Mouse (Mus musculus): ENCODE measurements around the gene Rgma.

Rgma gene

DNA sequence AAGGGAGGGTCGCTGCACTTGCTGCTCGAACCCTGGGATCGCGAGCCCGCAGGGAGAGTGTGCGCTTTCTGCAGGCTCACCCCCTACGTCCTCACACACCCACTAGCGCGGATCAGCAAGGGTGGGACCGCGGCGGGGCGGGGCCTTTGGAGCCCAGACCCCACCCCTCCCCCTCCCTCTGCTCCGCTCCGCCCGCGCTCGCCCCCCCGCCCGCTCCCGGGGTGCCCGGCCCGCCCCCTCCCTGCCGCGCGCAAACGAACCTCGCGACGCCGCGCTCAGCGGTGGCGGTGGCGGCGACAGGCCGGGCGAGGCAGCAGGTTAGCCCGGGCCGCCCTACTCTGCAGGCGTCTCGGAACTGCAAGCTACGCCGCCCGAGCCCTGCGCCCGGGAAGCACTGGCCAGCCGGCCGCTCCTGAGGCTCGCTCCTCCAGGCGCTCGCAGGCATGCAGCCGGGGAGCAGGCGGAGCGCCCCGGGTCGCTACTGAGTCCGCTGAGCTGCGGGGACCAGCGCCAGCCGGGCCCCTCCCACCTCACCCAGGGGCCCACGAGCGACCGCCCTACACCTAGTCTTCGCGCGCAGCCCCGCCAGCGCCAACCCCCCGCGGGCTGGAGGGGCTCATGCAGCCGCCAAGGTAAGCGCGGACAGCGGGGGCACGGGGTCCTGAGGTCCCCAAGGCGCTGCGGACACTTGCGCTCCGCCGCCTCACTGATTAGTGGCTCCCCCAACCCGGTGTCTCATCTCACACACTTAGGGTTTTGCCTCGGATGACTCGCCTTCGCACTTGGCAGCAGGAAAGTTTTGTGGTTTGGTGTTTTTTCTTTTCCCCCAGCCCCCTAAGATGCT, at the start of gene Rgma:
Gene Rgma (plus strand): TSS at position 253 of the 844 bp plus-strand sequence.
- no peak for DNase-seq (ENCODE audit: low read depth in 2 of 2, low spot score in 2 of 2)

DNA sequence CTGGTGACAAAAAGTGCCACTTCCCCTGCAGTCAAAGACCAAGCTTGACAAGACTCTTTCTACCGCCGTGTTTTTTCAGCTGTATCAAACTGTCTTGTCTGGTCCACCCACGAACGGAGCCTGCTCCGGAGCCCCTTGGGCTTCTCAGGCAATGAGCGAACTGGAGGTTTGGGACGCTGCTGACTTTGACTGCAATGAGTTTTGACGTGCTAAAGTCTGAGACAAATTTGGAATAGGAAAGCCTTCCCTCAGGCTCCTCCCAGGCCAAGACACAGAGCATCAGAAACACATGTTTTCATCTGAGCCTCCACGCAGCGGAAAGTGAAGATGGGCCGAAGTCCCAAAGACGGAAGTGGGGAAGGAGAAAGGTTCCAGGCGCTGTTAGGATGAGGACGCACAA, 49.1 kb upstream of the Rgma start:
- DNase-seq (ENCODE audit: low read depth in 2 of 2, low spot score in 2 of 2): no peak

- no peak for DNase-seq (ENCODE audit: low read depth in 2 of 2, low spot score in 2 of 2)
Measured at GRCm38 (mm10) chr7:73326680-73327079, 48.6 kb upstream of the Rgma start.

- no peak for DNase-seq (ENCODE audit: low read depth in 2 of 2, low spot score in 2 of 2)
Measured at GRCm38 (mm10) chr7:73327193-73327592, 48.1 kb upstream of the Rgma start.

DNA sequence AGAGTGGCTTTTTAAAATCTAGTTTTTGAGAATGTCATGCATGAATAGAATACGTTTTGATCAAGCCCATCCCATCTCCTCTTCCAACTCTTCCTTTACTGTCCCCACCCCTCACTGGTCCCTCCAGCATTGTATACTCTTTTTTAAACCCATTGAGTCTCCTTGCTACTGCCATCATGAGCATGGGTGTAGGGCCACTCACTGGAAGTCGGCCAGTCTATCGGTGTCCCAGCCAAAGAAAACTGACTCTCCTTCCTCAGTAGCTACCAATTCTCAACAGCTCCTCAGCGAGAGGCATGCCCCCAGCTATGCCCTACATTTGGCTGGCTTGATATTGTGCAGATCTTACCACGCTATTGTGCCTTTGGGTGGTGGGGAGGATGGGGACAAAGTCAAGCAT, 47.7 kb upstream of the Rgma start:
- DNase-seq (ENCODE audit: low read depth in 2 of 2, low spot score in 2 of 2): no peak

- no peak for DNase-seq (ENCODE audit: low read depth in 2 of 2, low spot score in 2 of 2)
Measured at GRCm38 (mm10) chr7:73328653-73329207, 46.6 kb upstream of the Rgma start.

GRCm38 (mm10) chr7:73330754-73331153, 44.6 kb upstream of the Rgma start:
- DNase-seq (ENCODE audit: low read depth in 2 of 2, low spot score in 2 of 2): no peak

DNA sequence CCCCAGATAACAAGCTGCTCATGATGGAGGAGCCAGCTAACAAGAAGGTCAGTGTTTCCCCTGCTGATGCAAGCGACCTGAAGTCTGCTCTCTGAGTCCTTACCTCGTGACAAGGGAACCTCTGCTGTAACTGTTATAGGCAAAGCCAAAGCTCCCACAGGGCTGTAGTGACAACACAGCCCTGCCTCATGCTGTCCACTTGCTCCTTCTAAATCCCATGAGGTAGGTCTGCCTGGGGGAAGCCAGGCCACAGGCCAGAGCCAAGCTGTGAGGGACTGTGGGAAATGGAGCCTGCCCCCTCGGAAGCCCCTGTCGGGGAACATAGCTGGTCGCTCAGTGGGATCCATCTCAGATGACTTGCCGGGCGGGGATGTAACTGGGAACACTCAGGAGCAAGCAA, 43.7 kb upstream of the Rgma start:
- DNase-seq (ENCODE audit: low read depth in 2 of 2, low spot score in 2 of 2): no peak

DNA sequence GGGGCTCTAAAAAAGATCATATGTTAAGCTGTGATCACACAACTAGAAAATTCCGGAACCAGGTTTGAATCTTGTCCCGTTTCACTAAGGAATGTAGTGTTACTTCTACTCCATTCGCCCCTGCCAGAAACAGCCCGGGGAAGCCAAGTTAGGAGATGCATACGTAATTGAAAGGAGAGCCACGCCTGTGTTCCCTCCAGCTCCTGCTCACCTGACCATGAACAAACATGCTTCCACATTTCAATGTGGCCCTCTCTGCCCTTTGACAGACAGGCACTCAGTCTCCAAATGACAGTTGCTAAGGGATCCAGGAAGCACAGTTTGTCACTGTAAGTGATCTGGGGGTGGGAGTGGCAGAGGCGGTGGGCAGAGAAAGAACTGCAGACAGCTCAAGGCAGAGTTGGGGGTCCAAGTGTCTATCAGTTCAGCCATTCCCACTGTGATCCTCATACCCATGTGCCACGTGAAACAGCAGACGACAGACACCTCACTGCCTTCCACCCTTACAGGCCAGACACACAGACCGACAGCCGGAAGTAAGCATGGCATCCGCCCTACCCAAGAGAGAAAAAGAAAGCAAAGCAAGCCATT, 41.8 kb upstream of the Rgma start:
- DNase-seq (ENCODE audit: low read depth in 2 of 2, low spot score in 2 of 2): no peak

- no peak for DNase-seq (ENCODE audit: low read depth in 2 of 2, low spot score in 2 of 2)
Measured at GRCm38 (mm10) chr7:73334883-73335282, 40.4 kb upstream of the Rgma start.

- no peak for DNase-seq (ENCODE audit: low read depth in 2 of 2, low spot score in 2 of 2)
Measured at GRCm38 (mm10) chr7:73336380-73336779, 38.9 kb upstream of the Rgma start.

- DNase-seq (ENCODE audit: low read depth in 2 of 2, low spot score in 2 of 2): no peak
Measured at GRCm38 (mm10) chr7:73338353-73338752, 37.0 kb upstream of the Rgma start.

DNA sequence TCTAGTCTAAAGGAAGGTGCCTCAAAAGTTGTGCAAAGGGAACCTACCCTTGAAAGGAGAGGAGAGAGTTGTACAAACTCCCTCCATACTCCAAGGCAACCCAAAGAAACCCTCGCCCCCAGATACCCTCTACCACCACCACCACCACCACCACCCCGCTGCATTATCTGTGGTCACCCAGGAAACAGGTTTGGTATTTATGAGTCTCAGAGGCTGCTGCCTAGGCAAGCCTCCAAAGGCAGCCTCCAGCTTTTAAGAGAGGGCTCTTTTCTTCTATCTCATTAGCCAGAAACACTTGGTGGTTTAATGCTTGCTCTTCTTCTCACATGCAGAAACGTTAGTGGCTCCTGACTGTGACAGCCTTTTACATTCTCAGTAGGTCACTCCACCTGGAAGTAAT, 31.5 kb upstream of the Rgma start:
- no peak for DNase-seq (ENCODE audit: low read depth in 2 of 2, low spot score in 2 of 2)

DNA sequence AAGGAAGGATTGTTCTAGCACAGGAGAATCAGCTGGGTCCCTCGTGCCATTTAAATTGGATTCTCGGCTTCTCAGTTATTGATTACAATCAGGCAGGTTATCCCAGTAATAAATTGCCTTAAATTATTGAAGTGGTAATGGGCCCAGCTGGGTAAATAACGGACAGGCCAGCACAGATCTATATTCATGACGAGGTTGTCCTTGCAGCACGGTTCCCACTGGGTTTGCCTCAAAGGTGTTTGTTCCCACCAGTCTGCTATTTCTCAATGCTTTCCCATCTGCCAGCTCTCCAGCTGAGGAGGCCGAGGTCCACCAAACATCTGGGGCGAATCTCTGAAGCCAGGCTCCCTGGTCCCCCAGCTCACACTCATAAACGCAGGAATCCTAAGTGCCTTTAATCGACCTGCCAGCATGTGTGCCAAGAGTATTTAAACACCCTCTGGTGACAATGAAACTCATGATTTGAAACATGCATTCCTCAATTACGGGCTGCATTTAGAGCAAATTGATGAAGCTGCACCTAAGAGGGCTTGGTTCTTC, 26.7 kb upstream of the Rgma start:
- no peak for DNase-seq (ENCODE audit: low read depth in 2 of 2, low spot score in 2 of 2)

DNA sequence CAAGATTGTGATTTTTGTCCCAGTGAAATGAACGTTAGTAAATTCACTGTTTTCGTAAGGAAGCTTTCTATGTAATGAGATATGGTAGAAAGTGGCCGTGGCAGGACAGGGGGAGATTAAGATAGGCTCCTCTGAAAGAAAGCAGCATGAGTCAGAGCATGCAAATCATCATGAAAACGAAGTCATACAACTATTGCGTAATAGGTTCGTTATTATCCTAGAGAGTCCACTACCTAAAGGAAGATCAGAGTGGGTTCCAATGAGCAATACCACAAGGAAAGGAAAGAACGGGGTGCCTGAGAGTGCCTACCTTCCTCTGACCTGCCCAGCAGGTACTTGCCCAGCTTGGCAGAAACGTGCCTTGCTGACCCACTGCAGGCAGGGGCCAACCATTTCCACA, 26.2 kb upstream of the Rgma start:
- no peak for DNase-seq (ENCODE audit: low read depth in 2 of 2, low spot score in 2 of 2)

- DNase-seq (ENCODE audit: low read depth in 2 of 2, low spot score in 2 of 2): no peak
Measured at GRCm38 (mm10) chr7:73355229-73355628, 20.1 kb upstream of the Rgma start.

- DNase-seq (ENCODE audit: low read depth in 2 of 2, low spot score in 2 of 2): no peak
Measured at GRCm38 (mm10) chr7:73356901-73357300, 18.4 kb upstream of the Rgma start.

GRCm38 (mm10) chr7:73357626-73358025, 17.7 kb upstream of the Rgma start:
- no peak for DNase-seq (ENCODE audit: low read depth in 2 of 2, low spot score in 2 of 2)

DNA sequence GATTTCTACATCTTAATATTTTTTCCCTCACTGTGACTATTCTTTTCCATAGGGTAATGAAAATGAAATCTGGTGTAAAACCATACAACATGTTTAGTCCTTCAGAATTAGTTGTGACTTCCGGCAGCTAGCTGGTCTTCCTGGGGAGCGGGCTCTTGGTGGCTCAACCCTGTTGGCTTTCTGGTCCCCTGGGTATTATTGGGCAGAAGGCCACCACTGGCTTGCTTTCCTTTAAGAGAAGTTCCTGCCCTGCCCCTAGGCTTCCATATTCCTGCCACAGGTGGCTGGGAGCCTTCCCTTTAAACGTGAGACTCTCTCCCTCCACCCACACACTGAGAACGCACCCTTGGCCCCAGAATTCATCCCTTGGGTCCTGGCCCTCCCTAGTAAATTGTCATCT, 9.8 kb upstream of the Rgma start:
- DNase-seq (ENCODE audit: low read depth in 2 of 2, low spot score in 2 of 2): no peak

DNA sequence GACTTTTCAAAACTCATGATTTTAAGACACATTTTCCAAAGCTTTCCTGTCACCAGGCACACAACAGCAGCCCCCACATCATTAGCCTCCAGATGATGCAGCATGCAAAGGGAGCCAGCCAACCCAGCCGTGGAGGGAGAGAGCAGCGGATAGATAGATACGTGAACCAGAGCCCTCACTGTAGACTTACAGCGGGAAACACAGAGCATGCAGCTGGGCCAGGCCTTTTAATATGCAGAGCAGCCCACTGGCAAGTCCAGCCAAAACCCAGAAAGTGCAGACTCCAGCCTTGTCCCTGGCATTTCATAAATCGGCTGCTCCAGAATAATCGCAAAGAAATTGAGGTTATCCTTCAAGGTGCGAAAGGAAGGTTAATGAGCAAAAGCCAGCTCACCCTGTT, 9.3 kb upstream of the Rgma start:
- no peak for DNase-seq (ENCODE audit: low read depth in 2 of 2, low spot score in 2 of 2)

- DNase-seq (ENCODE audit: low read depth in 2 of 2, low spot score in 2 of 2): no peak
Measured at GRCm38 (mm10) chr7:73367681-73368464, 7.4 kb upstream of the Rgma start.

Data from CD8-positive naive resting alpha-beta T cell, adult 2 months (primary cell).